Mouse (Mus musculus): Measurements from ENCODE around the gene Cox20. TPM values are rescaled to one million over a fixed set of nuclear protein-coding genes. Genes with fewer than 3 reads are reported as not detected.
"Not testable (repeated sequence)": the region's sequence is repeated elsewhere in the genome, so short reads cannot be mapped to it uniquely, and the experiment has no call there.

Gene Cox20
- polyA plus RNA-seq (2016; fragmentation: Nextera tagmentation; extraction: Ambion mirVana): 75.7 and 88.5 TPM in 2 replicates

GRCm38 (mm10) chr1:178318389-178319184, at the start of gene Cox20:
TSS of gene Cox20 (plus strand) at chr1:178319130.
- Histone ChIP-seq H3K36me3 (peaks cover 33% of the 10 kb centered on the region), H3K27ac (peak within 1 kb of the TSS; percentile 100), H3K4me1 (peaks cover 20% of the 10 kb centered on the region), H3K9me3 (replicated peaks) (no peaks in the 10 kb centered on the region), H3K4me3 (peak within 1 kb of the TSS; percentile 70), H3K27me3 (ENCODE audit: low read depth, poor library complexity, severe bottlenecking) (no peaks in the 10 kb centered on the region)
- WGBS: under 1% methylated on average over 83 of the region's 83 CpGs
- peak; percentile 98 for DNase-seq (ENCODE audit: low spot score)

GRCm38 (mm10) chr1:178270635-178271034, 48.3 kb upstream of the Cox20 start:
- Histone ChIP-seq H3K27ac (no peak overlapping the region), H3K4me3 (no peak overlapping the region), H3K36me3 (no peaks in the 10 kb centered on the region), H3K27me3 (ENCODE audit: low read depth, poor library complexity, severe bottlenecking) (peaks cover 12% of the 10 kb centered on the region; the same call in 1 of the 2 replicates), H3K4me1 (peaks cover 10% of the 10 kb centered on the region), H3K9me3 (replicated peaks) (no peaks in the 10 kb centered on the region)
- no peak for DNase-seq (ENCODE audit: low spot score)
- 43% methylated on average over 6 of the region's 6 CpGs for WGBS

- H3K27me3 ChIP-seq (ENCODE audit: low read depth, poor library complexity, severe bottlenecking): peaks cover 42% of the 10 kb centered on the region
- H3K36me3 ChIP-seq: no peaks in the 10 kb centered on the region
- 16% methylated on average over 9 of the region's 9 CpGs for WGBS
- peaks cover 25% of the 10 kb centered on the region for H3K4me1 ChIP-seq
- H3K9me3 ChIP-seq (replicated peaks): no peaks in the 10 kb centered on the region
- DNase-seq (ENCODE audit: low spot score): no peak
- H3K27ac ChIP-seq: no peak overlapping the region
- H3K4me3 ChIP-seq: peak overlapping the region; percentile 63
Observed at GRCm38 (mm10) chr1:178275174-178275730, 43.7 kb upstream of the Cox20 start.

- peaks cover 42% of the 10 kb centered on the region for H3K27me3 ChIP-seq (ENCODE audit: low read depth, poor library complexity, severe bottlenecking)
- no peaks in the 10 kb centered on the region for H3K9me3 ChIP-seq (replicated peaks)
- H3K4me3 ChIP-seq: peak overlapping the region; percentile 63
- H3K27ac ChIP-seq: peak overlapping the region; percentile 89
- 6% methylated on average over 11 of the region's 11 CpGs for WGBS
- H3K4me1 ChIP-seq: peaks cover 25% of the 10 kb centered on the region
- DNase-seq (ENCODE audit: low spot score): no peak
- H3K36me3 ChIP-seq: no peaks in the 10 kb centered on the region
Observed at GRCm38 (mm10) chr1:178275738-178276053, 43.2 kb upstream of the Cox20 start.

GRCm38 (mm10) chr1:178276054-178276911, 42.6 kb upstream of the Cox20 start:
- Histone ChIP-seq H3K9me3 (replicated peaks) (no peaks in the 10 kb centered on the region), H3K4me3 (peak overlapping the region; percentile 63), H3K27me3 (ENCODE audit: low read depth, poor library complexity, severe bottlenecking) (peaks cover 42% of the 10 kb centered on the region), H3K36me3 (no peaks in the 10 kb centered on the region), H3K4me1 (peaks cover 25% of the 10 kb centered on the region), H3K27ac (peak overlapping the region; percentile 89)
- under 1% methylated on average over 85 of the region's 87 CpGs for WGBS
- peak; percentile 79 for DNase-seq (ENCODE audit: low spot score)

- not testable (repeated sequence) for H3K27me3 ChIP-seq (ENCODE audit: low read depth, poor library complexity, severe bottlenecking); H3K4me3 ChIP-seq; H3K27ac ChIP-seq; H3K9me3 ChIP-seq (replicated peaks); H3K36me3 ChIP-seq; H3K4me1 ChIP-seq
- DNase-seq (ENCODE audit: low spot score): peak; percentile 7
- 90% methylated on average over 3 of the region's 3 CpGs for WGBS
Observed at GRCm38 (mm10) chr1:178283314-178283713, 35.6 kb upstream of the Cox20 start.

- Histone ChIP-seq H3K4me3 (no peak overlapping the region), H3K36me3 (no peaks in the 10 kb centered on the region), H3K4me1 (no peaks in the 10 kb centered on the region), H3K27me3 (ENCODE audit: low read depth, poor library complexity, severe bottlenecking) (no peaks in the 10 kb centered on the region), H3K9me3 (replicated peaks) (no peaks in the 10 kb centered on the region), H3K27ac (no peak overlapping the region)
- 74% methylated on average over 2 of the region's 2 CpGs for WGBS
- DNase-seq (ENCODE audit: low spot score): peak; percentile 9
Observed at GRCm38 (mm10) chr1:178283946-178284720, 34.8 kb upstream of the Cox20 start.

- WGBS: 71% methylated on average over 8 of the region's 8 CpGs
- DNase-seq (ENCODE audit: low spot score): no peak
- H3K27ac ChIP-seq: no peak overlapping the region
- no peaks in the 10 kb centered on the region for H3K4me1 ChIP-seq
- H3K36me3 ChIP-seq: no peaks in the 10 kb centered on the region
- no peak overlapping the region for H3K4me3 ChIP-seq
- no peaks in the 10 kb centered on the region for H3K9me3 ChIP-seq (replicated peaks)
- no peaks in the 10 kb centered on the region for H3K27me3 ChIP-seq (ENCODE audit: low read depth, poor library complexity, severe bottlenecking)
Observed at GRCm38 (mm10) chr1:178287601-178288176, 31.2 kb upstream of the Cox20 start.

GRCm38 (mm10) chr1:178291716-178292115, 27.2 kb upstream of the Cox20 start:
- 82% methylated on average over 3 of the region's 3 CpGs for WGBS
- no peak for DNase-seq (ENCODE audit: low spot score)
- H3K27me3 ChIP-seq (ENCODE audit: low read depth, poor library complexity, severe bottlenecking): no peaks in the 10 kb centered on the region
- H3K4me1 ChIP-seq: peaks cover 5% of the 10 kb centered on the region; the same call in 1 of the 2 replicates
- no peak overlapping the region for H3K4me3 ChIP-seq
- no peaks in the 10 kb centered on the region for H3K9me3 ChIP-seq (replicated peaks)
- H3K27ac ChIP-seq: no peak overlapping the region
- H3K36me3 ChIP-seq: no peaks in the 10 kb centered on the region

- H3K27ac ChIP-seq: no peak overlapping the region
- H3K27me3 ChIP-seq (ENCODE audit: low read depth, poor library complexity, severe bottlenecking): no peaks in the 10 kb centered on the region
- peaks cover 5% of the 10 kb centered on the region for H3K4me1 ChIP-seq
- H3K36me3 ChIP-seq: no peaks in the 10 kb centered on the region
- WGBS: 98% methylated on average over 1 of the region's 1 CpGs
- DNase-seq (ENCODE audit: low spot score): no peak
- H3K4me3 ChIP-seq: no peak overlapping the region
- no peaks in the 10 kb centered on the region for H3K9me3 ChIP-seq (replicated peaks)
Observed at GRCm38 (mm10) chr1:178294051-178294450, 24.9 kb upstream of the Cox20 start.

- not testable (repeated sequence) for DNase-seq (ENCODE audit: low spot score); H3K4me1 ChIP-seq; H3K36me3 ChIP-seq; H3K27ac ChIP-seq; H3K4me3 ChIP-seq; H3K9me3 ChIP-seq (replicated peaks); H3K27me3 ChIP-seq (ENCODE audit: low read depth, poor library complexity, severe bottlenecking)
- 91% methylated on average over 2 of the region's 2 CpGs for WGBS
Observed at GRCm38 (mm10) chr1:178301261-178301660, 17.7 kb upstream of the Cox20 start.

- H3K27ac ChIP-seq: no peak overlapping the region
- H3K9me3 ChIP-seq (replicated peaks): no peaks in the 10 kb centered on the region
- H3K36me3 ChIP-seq: no peaks in the 10 kb centered on the region
- DNase-seq (ENCODE audit: low spot score): peak; percentile 81
- WGBS: 24% methylated on average over 3 of the region's 3 CpGs
- no peaks in the 10 kb centered on the region for H3K27me3 ChIP-seq (ENCODE audit: low read depth, poor library complexity, severe bottlenecking)
- H3K4me3 ChIP-seq: no peak overlapping the region
- H3K4me1 ChIP-seq: no peaks in the 10 kb centered on the region
Observed at GRCm38 (mm10) chr1:178303425-178303824, 15.5 kb upstream of the Cox20 start.

Data from limb, embryonic 10.5 days (tissue).